Mouse (Mus musculus) WW6 (cell line): Measurements from ENCODE around the gene Tmem43.
"Not testable (repeated sequence)": the region's sequence is repeated elsewhere in the genome, so short reads cannot be mapped to it uniquely, and the experiment has no call there.

Experiments
- DNase-seq: peaks from one replicate; pipeline ENCODE4 v3.0.0-alpha.2; 2013; ENCODE audit warnings: low read depth, low spot score

Tmem43 gene

DNA sequence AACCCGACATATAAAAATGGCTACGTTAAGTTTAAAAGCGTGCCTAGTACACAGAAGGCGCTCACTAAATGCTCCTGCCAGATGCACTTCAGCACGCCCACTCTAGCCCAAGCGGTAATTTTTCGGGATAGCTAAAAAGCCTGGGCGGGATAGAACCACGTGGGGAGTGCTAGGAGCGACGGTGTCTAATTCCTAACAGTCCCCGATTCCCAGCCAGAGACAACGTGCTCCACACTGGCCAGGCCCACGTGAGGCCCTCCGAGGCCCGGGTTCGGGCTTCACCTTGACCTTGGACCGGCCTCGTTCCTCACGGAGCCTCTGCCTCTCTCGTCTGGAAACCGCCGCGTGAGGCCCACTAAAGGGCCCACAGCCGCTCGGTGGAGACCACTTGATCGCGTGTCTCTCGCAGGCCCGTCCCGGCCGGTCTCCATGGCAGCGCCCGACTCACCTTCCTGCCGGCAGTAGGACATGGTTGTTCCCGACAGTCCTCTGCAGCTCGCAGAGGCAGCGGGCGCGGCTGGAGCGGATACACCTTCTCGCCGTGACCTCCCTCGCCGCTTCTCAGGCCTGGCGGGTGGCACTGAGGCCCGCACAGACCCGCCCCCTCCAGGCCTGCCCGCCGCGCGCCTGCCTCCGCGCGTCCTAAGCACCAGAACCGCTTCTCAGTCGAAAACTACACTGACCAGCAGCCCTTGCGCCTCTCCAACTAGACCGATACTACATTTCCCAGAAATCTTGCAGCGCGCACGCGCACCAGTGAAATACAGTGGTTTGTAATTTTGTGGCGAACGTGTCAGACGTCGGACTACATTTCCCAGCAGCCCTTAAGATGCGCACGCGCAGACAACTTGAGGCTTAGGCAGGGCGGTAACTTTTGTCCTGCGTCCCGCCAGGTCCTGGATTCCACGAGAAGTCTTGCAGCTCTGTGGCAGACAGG, at the start of gene Tmem43, which contains the start of gene Chchd4:
Gene Tmem43 (plus strand): TSS at position 836 of the 937 bp plus-strand sequence.
Gene Chchd4 (minus strand): TSS at position 679 of the 937 bp plus-strand sequence.
- peak; percentile 97 for DNase-seq

GRCm38 (mm10) chr6:91424151-91424550, 49.4 kb upstream of the Tmem43 start:
- DNase-seq = no peak

DNA sequence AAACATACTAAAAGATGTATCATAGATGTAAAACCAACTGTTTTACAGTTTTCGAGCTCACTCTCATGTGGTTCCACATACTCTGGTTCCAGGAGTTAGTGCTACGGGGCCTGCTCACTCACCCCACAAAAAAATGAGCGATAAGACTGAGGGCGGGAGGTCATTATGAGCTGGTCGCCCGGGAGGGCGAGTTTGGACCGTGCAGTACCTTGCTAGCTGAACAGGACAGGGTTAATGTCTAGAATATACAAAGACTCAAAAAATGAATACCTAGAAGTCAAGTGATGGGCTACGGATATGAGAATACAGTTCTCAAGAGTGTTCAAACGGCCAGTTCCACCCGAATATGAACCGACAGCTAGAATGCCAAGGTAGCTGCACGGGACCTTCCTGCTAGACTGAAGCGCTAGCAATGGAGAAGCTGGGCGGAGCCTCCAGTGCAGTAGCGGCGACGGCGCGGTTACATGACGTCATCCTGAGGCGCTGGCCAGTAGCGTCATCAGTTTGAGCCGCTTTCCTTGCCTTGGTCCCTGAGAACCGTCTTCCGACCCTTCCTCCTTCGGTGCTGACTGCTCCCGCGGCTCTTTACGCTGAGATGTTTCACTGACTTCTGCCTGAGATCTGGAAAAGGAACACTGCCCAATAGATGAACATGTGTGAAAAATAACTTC, 32.9 kb upstream of the Tmem43 start:
- DNase-seq = peak; percentile 89

DNA sequence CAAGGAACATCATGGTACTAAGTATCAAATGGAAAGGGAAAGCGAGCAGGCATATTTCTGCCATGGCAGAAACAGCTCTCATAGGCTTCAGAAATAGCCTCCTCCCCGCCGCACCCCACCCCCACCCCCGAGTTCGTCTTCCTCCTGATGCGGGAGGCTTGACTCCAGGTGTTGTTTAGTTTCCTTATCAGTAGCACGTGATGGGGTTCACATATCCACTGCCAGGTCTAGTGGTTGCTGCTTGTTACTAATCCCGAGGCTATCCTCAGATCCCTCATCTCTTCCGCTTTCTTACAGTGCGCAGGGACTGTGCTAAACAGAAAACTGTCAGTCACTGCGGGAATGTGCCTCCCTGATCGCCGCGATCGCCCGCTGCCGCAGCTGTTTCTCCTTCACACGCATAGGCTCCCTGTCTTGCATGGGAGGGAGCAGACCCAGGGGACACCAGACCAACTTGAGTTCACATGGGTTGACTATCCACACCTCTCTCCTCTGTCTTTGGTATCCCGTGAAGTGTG, 32.3 kb upstream of the Tmem43 start:
- DNase-seq = no peak

DNA sequence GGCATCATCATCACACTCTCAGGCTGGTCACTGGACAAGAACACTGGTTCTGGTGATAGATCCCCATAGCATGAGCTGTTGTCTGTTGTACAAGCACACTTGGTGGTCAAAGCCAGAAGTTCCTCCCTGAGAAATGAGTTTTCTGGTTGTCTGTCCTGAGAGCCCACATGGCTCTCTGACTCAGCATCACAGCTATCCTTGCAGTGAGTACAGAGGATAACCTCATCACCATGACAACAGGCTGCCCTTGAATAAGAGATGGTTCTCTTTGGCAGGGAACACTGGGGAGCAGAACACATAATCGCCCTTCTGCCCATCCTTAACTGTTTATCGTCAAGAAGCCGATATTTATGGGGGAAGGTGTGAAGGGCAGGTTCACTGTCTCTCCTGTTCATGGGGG, 28.2 kb upstream of the Tmem43 start:
- no peak for DNase-seq

- DNase-seq = no peak
Measured at GRCm38 (mm10) chr6:91449472-91450225, 23.9 kb upstream of the Tmem43 start.

DNA sequence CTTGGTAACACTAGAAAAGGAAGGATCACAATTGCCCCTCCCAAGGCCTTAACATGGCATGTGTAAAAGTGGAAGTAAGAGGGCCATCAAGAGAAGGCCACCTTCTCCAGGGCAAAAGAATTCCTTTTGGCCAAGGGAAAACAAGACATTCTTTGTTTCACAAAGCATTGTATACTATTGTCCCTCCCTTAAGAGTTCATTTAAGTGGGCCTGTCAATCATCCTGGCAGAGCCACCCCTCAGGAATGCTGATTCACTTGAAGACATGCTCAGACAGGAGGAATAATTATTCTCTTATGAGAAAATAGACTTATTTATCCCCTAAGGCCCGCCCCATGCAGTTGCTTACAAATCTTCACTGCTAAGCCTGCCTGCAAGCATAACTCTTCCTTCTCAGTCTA, 21.4 kb upstream of the Tmem43 start:
- DNase-seq = no peak

DNA sequence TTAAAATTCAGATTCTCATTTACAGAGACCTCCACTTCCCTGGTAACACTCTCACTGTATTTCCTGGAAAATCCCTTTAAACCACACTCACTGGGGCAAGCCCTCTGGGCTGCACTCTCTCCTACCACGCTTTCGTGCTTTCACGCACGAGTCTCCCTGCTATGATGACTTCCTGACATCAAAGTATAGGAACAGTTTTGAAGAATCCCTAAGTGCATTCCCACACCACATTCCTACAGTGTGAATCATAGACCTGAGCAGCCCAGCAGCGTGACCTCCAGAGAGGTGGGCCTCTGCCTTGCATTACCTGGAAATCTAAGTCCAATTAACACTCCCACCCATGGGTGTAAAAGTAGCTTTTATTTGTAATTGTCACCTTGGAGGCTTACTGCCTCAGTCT, 19.0 kb upstream of the Tmem43 start:
- no peak for DNase-seq

DNA sequence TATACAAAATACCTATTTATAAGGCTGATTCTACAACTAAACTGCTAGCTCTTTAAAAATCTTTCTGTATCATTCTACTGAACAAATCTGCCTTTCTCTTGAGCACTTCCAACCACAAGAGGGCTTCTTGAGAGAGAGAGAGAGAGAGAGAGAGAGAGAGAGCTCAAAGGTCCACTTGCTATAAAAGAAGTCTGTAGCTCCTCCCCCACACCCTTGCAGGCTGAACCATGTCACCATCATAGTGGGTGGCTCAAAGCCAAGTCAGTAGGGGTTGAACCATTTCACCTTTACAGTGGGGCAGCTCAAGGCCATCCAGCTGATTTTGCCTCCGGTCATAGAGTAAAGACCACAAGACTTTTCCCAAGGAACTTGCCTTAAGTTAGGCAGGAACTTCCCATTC, 14.0 kb upstream of the Tmem43 start:
- no peak for DNase-seq

- DNase-seq = no peak
Measured at GRCm38 (mm10) chr6:91465756-91466155, 7.7 kb upstream of the Tmem43 start.

- DNase-seq = no peak
Measured at GRCm38 (mm10) chr6:91467106-91467505, 6.4 kb upstream of the Tmem43 start.

- DNase-seq = no peak
Measured at GRCm38 (mm10) chr6:91470712-91471111, 2.8 kb upstream of the Tmem43 start.

DNA sequence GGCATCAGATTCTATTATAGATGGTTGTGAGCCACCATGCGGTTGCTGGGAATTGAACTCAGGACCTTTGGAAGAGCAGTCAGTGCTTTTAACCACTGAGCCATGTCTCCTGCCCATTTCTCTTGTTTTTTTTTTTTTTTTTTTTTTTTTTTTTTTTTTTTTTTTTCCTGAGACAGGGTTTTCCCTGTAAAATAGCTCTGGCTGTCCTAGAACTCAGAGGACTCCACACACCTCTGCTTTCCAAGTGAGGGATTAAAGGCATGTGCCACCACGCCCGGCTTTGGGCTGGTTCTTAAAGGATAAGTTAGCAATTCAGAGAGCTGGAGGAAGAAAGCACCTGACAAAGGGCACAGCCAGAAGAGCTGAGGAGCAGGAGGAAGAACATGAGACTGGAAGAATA, 2.1 kb upstream of the Tmem43 start:
- not testable (repeated sequence) for DNase-seq

DNA sequence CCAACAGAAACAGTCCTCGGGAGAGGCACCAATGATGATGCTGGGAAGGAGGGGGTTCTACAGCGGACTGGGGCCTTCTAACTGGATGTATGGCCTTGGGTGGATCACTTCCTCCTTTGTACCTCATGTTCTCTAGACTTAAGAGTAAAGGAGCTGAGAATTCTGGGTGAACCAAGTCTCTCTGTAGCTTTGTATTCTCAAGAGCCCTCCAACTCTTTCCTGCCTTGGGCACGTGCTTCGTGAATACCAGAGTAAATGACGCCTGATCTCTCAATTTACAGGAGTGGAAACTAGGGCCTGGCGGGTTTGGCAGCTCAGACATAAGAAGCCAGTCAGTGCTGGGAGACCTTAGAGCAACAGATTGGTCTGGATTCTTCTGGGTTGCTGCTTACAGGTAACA, 1.2 kb upstream of the Tmem43 start:
- DNase-seq = no peak

DNA sequence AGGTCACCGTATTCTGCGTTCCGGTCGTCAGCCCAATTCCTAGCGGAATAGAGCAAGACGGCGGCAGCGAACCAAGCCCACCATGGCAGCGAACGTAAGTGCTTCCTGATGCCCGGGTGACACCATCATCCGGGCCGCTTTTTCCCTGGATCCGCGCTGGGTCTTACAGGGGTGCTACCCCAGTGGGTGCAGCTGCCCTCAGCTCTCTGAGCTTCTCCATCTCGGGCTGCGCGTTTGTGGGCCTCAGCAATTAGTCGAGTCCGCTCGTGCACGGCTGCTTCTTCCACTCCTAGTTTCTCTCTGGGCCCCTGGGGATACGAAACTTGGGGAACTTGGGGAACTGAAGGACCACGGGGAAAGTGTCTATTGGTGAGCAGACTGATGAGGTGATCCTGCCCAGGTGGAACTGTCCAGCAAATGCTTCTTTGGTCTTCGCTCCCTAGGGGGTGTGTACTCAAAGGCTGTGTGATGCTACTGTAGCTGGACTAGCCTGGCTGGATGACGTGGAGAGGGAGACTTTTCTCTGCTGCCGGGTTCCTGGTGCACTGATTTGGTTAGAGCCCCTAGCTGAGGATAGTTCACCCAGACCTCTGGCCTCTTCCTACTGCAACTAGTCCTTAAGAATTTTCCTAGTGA, 420 bp downstream of the Tmem43 start:
- peak; percentile 20 for DNase-seq

DNA sequence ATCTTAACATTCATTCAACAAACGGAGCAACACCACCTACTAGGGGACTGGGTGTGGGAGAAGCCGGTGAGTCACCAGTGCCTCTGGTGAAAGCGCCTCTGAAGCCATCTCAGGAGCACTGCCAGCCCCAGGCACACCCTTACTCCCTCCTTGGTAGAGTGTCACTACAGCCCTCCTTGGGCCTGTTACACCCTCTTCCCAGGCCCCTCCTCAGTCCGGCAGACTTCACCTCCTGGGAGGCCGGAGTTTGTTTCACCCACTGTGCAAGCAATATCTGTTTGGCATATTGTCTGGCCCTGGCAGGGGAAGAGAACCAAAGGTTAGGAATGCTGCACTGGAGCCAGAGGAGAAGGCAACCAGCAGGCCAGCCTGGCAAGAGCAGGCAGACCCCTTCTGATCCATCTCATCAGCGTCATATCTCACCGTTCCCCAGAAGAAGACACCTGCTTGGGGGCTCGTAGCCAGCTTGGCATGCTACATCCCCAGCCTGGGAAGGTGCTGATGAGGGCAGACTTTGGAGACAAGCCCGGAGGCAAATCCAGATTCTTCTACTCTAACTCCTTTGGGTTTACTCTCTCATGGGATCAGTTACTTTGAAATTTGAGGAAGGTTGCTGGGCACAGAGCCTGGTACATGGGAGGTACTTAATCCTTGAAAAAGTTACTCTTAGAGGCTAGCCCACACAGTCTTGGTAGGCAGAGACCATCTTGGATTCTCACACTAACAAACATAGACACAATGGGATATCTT, 1.1 kb downstream of the Tmem43 start:
- DNase-seq = no peak

GRCm38 (mm10) chr6:91476541-91476940, 3.0 kb downstream of the Tmem43 start:
- DNase-seq = no peak

DNA sequence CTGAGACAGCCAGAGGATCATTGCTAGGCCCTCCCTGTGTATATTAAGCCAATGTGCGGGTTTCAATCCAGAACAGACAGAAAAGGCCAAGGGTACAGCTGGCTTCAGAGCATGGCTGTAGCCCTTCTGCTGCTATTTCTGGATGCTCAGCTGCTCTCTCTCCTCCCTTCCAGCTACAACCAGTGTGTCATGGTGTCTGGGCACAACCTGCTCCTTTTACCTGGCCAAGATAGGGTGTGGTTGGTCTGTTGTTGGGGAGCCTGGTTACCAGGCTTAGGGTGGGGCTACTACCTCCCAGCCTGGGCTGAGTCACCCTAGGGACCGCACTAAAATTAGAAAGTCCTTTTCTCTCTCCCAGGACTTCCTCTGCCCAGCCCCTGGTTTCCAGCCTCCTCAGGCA, 9.9 kb downstream of the Tmem43 start:
- no peak for DNase-seq

GRCm38 (mm10) chr6:91486736-91487453, 13.4 kb downstream of the Tmem43 start:
- DNase-seq = no peak
